Mouse (Mus musculus): ENCODE results near the gene Ccdc88b.

Gene Ccdc88b

DNA sequence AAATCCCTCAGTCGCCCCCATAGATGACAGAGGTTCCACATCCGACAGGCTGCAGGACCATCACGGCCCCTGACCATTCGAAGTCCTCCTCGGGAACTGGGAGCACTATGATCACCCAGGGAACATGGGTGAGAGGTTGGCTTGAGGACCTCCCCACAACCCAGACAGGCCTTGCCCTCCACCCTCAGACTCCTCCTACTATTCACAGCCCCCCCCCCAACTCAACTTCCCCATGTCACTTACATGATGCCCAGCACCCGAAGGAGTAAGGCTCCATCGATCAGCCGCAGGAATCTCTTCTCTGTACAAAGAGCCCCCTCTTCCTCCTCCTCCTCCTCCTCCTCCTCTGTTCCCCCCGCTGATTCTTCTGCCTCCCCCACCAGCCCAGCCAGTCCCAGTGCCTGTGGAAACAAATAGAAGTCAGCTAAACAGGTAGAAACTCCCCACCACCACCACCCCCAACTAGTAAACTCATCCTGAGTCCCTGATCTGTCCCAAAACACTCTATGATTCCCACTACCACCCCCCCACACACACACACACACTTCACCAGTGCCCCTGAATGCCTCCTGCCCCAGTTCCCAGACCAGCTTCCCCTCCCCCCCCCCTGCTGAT is 513 bp downstream of the Ccdc88b start:
- peak; percentile 93 for DNase-seq (ENCODE audit: low read depth, low spot score)

DNA sequence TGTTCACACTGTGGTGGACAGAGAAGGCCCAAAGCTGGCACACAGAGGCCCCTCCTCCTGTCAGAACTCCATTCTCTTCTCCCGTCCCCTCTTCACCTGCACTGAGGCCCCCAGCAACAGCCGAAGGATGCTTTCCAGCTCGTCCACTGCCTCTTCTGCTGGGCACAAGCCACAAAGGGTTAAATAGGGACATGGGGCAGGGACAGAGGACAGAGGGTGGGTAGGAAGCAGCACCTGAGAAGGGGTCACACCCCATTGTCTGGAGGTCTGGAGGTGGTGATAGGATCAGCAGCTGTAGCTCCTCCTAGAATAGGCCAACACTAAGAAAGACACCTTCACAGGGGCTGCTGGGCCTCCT is 1.0 kb downstream of the Ccdc88b start:
- DNase-seq (ENCODE audit: low read depth, low spot score): peak; percentile 89

DNA sequence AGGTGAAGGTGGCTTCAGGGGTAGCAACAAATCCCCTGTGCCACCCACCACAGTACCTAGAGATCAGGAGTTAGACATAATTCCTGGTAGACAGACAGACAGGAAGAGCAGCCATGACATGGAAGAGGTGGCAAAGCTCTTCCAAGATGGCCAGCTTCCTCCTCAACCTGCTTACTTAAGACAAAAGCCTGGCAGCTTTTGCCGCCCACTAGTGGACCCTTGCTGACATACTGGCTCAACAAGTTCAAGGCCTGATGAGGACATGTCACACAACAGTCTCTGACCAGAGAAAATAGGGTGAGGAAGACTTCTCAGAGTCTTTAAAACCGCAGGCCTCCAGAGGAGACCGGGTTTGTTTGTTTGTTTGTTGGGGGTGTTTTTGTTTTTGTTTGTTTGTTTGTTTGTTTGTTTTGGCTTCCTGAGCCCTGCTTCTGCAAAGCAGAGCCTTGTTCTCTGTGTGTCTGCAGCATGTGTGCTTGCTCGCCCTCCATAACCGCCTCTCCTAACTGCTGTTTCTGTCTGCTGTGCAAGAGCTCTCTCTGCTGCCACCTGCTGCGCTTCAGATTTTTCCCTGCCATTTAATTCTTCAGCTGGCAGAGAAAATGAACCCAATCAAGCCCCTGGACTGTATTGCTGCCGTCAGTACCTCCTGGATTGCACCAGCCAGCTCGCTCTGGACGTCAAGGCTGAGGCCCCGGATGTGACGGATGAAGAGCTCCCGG is 1.6 kb downstream of the Ccdc88b start:
- DNase-seq (ENCODE audit: low read depth, low spot score): peak; percentile 88

DNA sequence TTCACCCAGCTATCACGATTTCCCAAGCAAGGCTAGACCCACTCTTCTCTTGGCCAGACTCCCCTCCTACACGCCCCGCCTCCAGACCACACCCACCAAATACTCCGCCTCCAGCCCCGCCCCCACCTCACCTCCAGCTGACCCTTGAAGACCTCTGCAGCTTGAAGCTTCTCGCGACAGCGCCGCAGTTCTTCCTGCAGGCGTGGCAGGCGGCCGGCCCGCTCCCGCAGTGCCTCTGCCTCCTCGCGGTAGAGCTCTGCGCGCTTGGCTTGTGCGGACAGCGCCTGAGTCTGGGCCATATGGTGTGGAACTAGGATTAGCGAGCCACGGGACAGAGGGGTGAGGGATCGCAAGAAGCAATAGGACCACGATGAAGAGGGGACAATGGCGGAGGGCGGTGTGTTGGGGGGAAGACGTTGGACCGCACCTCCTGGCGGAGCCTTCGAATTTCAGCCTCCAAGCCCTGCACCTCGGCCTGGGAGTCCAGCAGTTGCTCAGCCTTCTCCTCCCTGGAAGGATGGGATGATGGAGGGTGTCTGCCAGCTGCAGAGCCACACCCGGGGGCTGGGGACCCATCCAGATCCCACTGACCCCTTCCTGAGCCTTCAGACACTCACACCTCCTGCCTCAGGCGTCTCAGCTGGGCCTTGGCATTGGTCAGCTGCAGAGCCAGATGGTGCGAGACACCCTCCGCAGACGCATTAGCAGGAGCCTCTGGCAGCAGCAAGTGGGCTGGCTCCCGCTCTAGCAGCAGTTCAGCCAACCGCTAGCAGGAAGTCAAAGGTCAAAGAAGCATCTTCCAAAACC is 2.6 kb downstream of the Ccdc88b start:
- peak; percentile 91 for DNase-seq (ENCODE audit: low read depth, low spot score)

DNA sequence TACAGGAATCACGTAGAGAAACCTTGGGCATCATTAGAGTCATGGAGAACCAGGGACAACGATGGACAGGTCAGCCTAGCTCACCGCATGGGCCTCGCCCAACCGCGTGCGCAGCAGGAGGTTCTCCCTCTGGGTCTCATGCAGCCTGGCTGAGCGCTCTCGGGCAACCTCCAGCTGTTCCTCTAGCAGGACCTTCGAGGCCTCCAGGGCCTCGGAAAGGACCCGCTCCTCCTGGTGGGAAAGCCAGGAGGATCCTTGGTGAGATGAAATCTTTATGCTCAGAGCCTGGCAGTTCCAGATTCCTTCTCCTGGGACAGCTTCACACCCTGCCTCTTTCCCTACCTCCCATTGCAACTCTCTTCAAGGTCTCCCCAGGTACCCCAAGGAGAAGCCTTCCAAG is 3.4 kb downstream of the Ccdc88b start:
- no peak for DNase-seq (ENCODE audit: low read depth, low spot score)

DNA sequence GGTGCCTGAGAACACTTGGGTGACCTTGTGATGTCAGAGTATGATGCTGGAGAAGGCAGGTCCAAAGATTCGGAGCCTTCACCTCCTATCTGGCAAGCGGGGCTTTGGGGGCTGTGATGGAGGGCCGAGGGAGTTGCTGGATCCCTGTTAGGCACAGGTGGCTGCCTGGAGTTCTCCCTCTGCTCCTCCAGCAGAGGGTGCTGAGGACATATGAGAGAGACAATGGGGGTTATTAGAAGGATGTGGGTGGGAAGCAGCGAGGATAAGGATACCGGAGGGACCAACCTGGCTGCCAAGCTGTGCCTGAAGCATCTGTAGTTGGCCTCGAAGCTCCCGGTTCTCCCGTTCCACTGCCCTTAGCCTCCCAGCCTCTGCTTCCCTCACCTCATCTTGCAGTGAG is 4.1 kb downstream of the Ccdc88b start:
- DNase-seq (ENCODE audit: low read depth, low spot score): no peak

DNA sequence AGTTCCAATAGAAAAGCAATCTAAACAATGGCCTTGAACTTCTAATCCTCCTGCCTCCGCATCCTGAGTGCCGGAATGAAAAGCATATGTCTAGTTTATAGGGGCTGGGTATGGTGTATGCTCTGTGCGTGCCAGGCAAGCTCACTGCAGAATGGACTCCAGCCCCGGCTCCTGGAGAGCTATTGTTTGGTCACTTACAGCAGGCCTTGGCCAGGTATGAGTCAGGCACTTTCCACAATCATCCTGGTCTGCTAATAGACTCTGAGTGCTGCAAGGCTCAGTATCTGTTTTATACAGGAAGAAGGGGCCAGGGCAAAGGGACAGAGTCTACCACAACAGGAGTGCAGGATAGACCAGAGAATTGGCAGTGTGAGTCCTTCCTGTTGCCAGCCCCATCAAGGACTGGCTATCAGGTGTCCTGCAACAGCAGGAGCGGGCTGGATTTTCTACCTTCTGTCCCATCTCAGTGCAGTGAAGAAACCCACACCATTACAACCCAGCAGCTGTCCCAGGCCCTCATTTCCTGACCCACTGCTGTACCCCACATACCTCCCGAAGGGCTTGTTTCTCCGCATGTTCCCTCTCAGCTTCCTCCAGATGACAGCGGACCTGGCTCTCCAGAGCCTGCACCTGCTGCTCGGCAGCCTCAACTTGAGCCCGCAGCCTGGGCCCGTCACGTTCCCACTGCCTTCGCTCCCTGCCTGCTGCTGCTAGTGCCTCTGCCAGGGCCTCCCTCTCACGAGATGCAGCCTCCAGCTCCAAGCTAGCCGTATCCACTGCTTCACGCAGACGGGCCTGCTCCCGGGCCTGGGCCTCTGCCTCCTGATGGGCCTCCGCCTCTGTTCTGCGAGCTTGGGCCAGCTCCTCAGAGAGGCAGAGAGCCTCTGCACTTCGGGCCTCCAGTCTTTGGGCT is 5.4 kb downstream of the Ccdc88b start:
- no peak for DNase-seq (ENCODE audit: low read depth, low spot score)

DNA sequence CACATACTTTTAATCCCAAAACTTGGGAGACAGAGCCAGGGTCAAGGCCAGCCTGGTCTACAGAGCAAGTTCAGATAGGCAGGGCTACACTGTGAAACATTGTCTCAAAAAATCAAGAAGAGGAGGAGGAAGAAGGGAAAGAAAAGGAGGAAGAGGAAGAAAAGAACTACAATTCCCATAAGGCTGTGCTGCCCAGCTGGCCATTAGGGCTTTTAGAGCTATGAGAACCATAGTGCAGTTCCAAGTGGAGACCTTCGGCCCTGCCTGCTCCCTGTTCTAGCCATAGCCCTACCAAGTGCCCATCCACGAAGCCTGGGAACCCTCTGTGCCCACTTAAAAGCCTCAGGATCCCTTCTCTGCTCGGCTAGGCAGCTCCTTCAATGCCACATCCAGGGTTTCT is 6.5 kb downstream of the Ccdc88b start:
- DNase-seq (ENCODE audit: low read depth, low spot score): no peak

DNA sequence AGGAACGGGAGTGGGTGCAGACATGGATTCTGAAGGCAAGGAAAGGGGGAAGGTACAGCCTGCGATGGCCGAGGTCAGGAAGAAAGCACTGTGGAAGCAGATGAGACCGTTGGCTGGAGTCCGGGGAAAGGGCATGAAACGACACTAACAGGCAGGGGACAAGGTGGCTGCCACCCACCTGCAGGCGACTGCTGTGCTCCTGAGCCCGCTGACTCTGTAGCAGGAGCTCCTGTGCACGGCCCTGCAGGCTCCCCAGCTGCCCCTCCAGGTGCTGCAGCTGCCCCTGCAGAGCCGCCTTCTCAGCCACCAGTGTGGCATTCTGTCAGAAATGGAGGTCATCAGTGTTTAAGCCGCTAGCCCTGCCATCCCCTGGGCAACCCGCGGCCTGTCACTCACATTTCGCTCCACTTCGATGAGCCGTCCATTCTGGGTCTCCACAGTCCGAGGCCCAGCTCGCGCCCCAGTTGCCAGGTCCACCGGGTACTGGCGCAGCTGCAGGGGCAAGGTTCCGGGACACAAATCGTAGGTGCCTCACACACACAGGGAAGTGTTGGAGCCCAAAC is 8.4 kb downstream of the Ccdc88b start:
- DNase-seq (ENCODE audit: low read depth, low spot score): no peak

DNA sequence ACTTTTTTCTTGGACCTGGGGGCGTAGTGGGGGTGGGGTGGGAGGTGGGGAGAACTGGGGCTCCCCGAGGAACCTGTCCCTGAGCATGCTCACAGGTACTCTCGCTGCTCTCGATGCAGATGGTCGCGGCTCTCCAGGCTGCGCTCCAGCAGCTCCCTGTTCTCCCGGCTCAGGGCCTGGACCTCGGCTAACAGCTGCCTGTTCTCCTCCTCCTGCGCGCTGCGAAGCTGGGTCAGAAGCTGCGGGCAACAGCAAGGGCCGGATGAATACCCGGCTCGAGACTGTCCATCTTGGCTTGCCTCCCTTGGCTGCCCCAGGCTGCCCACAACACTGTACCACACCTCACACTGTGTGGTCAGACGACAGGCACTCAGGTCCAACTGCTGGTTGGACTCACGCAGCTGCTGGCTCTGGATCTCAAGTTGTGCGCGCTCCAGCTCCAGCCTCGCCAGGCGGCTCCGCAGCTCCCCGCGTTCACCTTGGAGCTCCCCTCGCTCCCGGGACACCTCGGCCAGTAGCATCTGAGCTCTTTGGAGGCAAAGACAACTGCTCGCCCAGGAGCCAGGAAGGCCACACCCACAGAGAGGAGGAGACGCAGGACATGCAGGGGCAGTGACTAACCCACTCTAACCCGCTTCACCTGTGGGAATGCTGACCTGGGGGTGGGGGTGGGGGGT is 10.0 kb downstream of the Ccdc88b start:
- no peak for DNase-seq (ENCODE audit: low read depth, low spot score)

DNA sequence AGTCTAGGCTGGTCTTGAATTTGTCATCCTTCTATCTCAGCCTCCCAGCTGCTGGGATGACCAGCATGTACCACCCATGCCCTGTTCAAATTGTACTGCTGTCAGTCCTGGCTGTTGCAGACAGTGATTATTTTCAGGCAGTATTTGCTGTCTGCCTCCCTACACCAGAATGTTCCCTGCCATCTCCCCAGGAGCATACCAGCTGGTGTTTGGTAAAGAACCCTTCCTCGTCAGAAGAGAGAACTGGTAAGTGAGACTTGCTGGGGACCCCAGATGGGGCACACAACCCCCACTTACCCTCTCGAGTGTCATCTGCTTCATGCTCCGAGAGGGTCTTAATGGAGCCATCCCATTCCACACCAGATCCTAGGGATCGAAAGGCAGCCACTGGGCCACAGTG is 12.0 kb downstream of the Ccdc88b start:
- no peak for DNase-seq (ENCODE audit: low read depth, low spot score)

DNA sequence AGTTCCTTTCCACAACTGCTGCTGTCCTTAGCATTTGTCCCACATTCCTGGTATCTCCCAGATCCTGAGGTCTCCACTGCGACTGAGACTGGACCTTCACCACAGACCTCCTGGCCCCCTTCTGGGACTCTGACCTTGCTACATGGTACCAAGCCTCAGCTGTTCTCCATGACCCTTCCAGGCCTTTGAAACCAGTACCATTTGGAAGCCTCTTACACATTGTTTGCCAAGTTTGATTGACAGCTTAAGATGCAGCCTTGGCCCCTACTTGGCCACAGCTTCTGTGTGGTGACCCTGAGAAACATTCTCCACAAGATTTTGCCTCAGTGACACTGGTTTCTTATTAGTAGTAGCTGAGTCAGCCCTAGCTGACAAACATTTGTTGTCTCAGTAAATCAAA is 15.7 kb downstream of the Ccdc88b start:
- no peak for DNase-seq (ENCODE audit: low read depth, low spot score)

DNA sequence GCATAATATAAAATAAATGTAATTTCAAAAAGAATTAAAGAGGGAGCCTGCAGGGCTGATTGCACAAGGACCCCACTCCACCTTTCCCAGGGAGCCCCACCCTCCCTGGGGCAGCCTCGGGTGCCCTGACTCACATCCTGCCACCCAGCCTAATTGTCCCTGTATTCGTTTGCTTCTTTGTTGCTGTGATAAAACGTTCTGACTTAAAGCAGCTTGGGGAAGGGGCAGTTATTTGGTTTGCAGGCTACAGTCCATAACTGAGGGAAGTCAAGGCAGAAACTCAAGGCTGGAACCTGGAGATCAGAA is 16.8 kb downstream of the Ccdc88b start:
- DNase-seq (ENCODE audit: low read depth, low spot score): no peak

DNA sequence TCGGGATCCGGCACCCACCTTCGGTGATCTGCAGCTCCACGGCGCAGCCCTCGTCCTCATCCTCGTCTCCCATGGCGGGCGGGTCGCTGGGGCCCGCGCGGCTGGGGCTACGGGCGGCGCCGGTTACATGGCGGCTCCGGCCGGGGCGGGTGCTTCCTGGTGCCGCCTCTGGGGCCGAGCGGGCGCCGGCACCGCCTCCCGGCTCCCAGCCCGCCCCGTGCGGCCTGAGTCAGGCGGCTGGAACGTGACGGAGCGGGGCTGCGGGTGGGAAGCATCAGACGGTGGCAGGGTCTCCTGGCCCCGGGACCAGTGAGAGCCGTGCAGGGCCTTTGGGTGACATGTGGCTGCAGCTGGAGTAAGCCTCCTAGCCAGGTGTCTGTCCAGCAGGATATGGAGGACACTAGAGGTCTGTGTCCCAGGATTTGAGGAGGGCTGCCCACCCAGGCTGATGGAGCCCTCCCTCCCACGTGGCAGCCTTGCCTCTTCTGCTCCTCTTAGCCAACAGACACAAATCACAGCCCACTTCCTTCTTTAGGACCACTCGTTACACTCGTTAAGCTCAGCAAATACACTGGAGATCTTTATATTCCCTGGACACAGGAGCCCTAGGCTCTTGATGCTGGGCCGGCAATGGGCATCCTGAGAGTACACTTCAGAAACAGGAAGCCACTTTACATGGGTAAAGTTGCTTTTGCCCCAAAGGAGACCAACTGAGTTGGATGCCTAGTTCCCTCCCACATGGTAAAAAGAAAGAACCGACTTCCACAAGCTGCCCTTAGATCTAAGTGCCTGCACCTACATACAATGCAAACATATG is 17.3 kb downstream of the Ccdc88b start, which contains the start of gene Rps6ka4:
Gene Rps6ka4 (minus strand): TSS at position 162 of the 817 bp plus-strand sequence.
- DNase-seq (ENCODE audit: low read depth, low spot score): peak; percentile 67

DNA sequence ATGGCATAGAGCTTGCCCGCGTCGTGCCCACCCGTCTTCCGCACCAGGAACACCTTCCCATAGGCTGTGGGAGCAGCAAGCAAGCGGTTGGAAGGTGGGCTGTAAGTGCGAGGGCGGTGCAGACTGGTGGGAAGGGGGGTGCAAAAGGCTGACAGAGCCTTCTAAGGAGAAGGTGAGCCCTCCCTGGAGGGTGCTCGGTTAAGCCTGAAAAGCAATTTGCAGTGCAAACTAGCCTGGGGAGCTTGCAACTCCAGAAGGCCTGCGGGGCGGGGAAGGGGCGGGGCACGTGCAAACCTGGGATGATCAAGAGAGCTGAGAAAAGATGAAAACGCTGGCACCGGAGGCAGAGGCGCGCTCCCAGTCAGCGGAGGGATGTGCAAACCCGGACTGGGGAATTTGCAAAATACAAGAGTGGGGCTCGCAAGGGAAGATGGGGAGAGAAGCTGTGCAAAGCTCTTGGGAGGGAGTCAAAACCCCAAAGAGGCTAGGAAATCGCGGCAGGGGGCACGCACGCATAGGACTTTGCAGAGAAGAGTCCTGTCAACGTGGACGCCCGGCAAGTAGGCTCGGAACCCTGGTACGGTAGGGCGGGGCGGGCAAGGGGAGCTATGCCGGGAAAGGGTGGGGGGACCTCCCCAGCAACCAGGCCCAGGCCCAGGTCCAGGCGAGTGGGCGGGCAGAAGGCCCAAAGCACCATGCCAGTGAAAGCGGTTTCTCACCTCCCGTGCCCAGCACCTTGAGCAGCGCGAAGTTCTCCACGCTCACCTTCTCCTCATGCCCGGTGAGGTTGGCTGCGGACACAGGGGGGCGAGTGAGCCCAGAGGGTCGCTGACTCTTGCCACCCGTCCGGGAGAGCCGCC is 18.2 kb downstream of the Ccdc88b start:
- DNase-seq (ENCODE audit: low read depth, low spot score): peak; percentile 56

DNA sequence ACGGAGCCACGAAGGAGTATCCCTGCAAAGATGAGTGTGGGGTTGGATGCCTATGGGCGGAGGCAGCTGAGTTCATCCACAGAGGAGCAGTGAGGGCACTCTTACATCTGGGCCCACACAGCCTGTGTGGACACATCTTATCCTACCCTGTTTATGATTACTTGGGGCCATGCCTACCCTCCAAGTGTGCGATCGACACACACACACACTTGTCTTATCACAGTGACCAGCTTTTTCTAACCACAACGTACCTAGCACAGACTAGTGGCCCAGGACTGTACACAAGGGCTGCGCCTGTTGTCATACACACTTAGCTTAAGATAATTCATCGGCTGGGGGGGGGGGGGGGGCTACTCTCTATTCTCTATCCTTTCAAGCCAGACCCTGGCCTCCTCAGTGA is 25.6 kb downstream of the Ccdc88b start:
- DNase-seq (ENCODE audit: low read depth, low spot score): no peak

DNA sequence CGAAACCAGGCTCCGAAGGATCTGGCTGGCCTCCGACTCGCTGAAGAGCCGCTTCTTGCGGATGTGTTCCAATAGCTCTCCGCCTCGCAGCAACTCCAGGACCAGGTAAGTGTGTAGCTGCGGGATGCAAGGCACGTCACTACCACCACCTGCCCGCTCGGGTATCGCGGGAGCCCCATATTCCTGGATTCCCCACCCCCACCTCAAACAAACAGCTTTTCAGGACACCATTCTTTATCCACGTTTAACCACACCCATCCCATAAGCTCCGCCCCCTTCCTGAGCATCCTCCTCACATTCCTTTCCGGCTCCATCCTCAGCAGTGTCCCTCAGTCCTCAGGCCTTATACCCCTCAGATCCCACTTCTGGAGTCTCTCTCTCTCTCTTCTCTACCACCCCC is 26.7 kb downstream of the Ccdc88b start:
- no peak for DNase-seq (ENCODE audit: low read depth, low spot score)

DNA sequence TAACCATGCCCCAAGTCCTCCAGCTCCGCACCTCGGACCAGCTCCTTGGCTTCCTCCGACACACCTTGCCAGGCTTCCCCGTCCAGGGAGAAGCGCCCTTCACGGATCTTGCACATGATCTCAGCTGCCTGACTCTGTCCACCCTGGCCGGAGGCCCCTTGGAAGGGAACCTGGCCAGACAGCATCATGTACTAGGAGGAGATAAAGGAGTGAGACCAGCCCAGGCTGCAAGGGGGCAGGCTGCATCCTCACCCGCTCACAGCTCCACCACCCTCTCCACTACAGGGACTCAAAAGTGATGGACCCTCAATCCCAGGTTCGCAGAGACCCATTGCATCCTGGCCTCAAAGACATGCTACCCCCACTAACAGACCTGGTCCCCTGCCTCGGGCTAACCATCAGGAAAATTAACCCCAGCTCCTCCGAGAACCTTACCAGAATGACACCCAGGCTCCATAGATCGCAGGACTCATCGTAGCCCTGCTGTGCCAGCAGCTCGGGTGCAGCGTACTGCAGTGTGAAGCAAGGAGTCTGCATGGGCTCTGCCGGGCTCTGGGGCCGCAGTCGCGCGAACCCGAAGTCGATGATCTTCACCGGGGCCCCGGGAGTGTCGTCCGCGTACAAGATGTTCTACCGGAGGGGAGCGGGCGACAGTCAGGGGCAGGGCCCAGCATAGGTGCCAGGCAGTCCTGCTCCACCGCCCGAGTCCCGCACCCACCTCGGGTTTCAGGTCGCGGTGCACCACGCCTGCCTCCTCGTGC is 27.3 kb downstream of the Ccdc88b start:
- DNase-seq (ENCODE audit: low read depth, low spot score): no peak
